Mouse (Mus musculus) G1E-ER4 (cell line): ENCODE data around the gene Arfgap1. TPM values are rescaled to one million over a fixed set of nuclear protein-coding genes. Genes with fewer than 3 reads are reported as not detected.

Experiments
- GATA1 ChIP-seq: IDR thresholded peaks from one replicate; pipeline ENCODE4 v1.8.0; 2012; ENCODE audit warnings: low read length, inconsistent platforms
- polyA plus RNA-seq: library from polyadenylated mRNA; stranded (reverse); fragments of >175 nt; gene quantifications from 2 replicates; pipeline ENCODE4 v1.2.3, GENCODE M21; 2012

Arfgap1 gene
- polyA plus RNA-seq, 1 experiment = 35.0 TPM

DNA sequence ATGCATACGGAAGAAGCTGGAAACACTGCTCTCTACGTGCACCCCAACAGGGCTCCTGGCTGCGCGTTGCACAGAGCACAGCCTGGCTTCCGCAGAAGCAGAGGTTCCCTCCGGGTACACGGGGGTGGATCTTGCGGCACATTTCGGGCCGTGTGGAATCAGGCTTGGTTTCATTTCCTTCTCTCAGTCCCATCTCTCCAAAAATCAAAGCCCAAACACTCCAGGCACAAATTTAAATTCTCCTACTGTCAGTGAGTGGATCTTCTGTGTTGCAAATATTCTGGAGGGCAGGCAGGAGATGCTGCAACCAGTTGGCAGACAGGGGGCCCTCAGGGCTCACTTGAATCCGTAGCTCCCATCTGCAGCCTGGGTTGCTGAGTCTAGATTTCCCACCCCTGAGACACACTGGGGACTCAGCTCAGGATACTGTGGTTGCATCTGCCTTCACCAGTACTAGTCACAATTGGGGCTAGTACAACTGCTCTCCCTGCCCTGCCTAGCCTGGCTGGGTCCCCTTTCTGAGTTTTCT lies 64.4 kb downstream of the Arfgap1 start:
- no peak for TF ChIP-seq GATA1

Other genes starting within 250 kb of the Arfgap1 start
- gene Slc17a9, start 242.0 kb upstream of the Arfgap1 start, polyA plus RNA-seq = 0.65 and 0.70 TPM in 2 replicates
- gene Bhlhe23, start 190.3 kb upstream of the Arfgap1 start, polyA plus RNA-seq = not detected in 2 replicates
- gene Ythdf1, start 46.3 kb upstream of the Arfgap1 start, polyA plus RNA-seq = 94.3 and 123 TPM in 2 replicates
- gene Birc7, start 38.2 kb upstream of the Arfgap1 start, polyA plus RNA-seq = not detected in 2 replicates
- gene Nkain4, start 12.5 kb upstream of the Arfgap1 start, polyA plus RNA-seq = not detected in 2 replicates
- 0.52 and 0.57 TPM in 2 replicates for gene Col20a1, start 19.3 kb downstream of the Arfgap1 start, polyA plus RNA-seq
- gene Chrna4, start 76.3 kb downstream of the Arfgap1 start, polyA plus RNA-seq = not detected in 2 replicates
- gene Kcnq2, start 168.1 kb downstream of the Arfgap1 start, polyA plus RNA-seq = not detected in 2 replicates
- gene Eef1a2, start 189.8 kb downstream of the Arfgap1 start, polyA plus RNA-seq = not detected in 2 replicates
- 208 and 260 TPM in 2 replicates for gene Ppdpf, start 220.0 kb downstream of the Arfgap1 start, polyA plus RNA-seq
- gene Ptk6, start 235.6 kb downstream of the Arfgap1 start, polyA plus RNA-seq = not detected in 2 replicates
- gene Srms, start 246.0 kb downstream of the Arfgap1 start, polyA plus RNA-seq = not detected in 2 replicates